Mouse (Mus musculus) spleen, adult 2 months (tissue): ENCODE results near the gene Shank3.

Experiments used
- CTCF ChIP-seq: fragments of 200-500 bp; IDR thresholded peaks from 2 replicates; pipeline ENCODE4 v1.5.1; 2011; ENCODE audit warnings: mild to moderate bottlenecking, inconsistent platforms; ENCODE audit not compliant: insufficient read depth, insufficient read length, insufficient replicate concordance; ENCODE audit errors: extremely low read depth
- POLR2A ChIP-seq: fragments of 200-500 bp; IDR thresholded peaks from 2 replicates; pipeline ENCODE4 v1.6.1; 2011; ENCODE audit warnings: low read depth, low read length, inconsistent platforms

- TF ChIP-seq CTCF, result no peak
- TF ChIP-seq POLR2A, result no peak
Observed at GRCm38 (mm10) chr15:89591723-89592455, 92.5 kb downstream of the Shank3 start, which contains the start of gene Rabl2.
